Mouse (Mus musculus) heart, postnatal 25 days (tissue): ENCODE measurements around the gene Cryzl2. TPM values are rescaled to one million over a fixed set of nuclear protein-coding genes. Genes with fewer than 3 reads are reported as not detected.
A peak's percentile ranks its signal among the peaks of the same experiment; 100 is the strongest.

Source experiments
- DNase-seq: peaks from one replicate; pipeline ENCODE4 v3.0.0; 2022; ENCODE audit warnings: low spot score
- intact Hi-C: fragments of 180-260 bp; cut with DNase I; formaldehyde crosslinking; loops from one replicate; pipeline ENCODE4 v1.15.1; 2025
- total RNA-seq, 2 experiments: library from RNA; stranded (reverse); gene quantifications; 2 replicates each; pipeline ENCODE4 v1.2.3; 2021

Cryzl2 gene
- total RNA-seq, 2 experiments from 2014 or later = 8.4 to 10.3 TPM

DNA sequence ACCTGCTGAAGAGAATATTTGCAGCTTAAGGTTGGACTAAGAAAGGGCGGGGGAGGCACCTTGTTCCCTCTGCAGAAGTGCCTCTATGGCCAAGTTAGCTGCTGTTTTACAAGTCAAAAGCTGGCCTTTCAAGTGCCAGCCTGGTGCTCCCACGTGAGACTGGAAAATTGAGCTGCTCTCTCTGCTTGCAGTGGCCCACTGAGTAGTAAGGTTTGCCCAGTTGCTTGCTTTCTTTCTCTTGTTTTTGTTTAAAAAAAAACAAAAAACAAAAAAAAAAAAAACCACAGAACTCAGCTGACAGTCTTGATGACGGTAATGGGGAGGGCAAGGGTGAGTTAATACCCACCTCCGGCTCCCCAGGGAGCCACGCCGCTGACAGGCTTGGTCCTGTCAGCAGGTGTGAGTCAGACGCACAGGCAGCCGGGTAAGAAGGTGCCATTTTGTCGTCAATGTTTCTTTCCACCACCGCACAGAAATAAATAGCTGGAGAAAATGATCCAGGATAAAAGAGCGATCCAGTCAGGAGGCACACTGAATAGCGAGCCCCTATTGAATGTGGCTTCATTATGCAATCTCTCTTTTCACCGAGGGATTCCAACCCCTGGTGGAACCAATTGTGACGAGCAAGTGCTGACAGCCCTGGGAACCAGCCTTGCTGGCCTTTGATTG, 18.3 kb upstream of the Cryzl2 start:
- no peak for DNase-seq
- intact Hi-C loops = no loop called here

- peak; percentile 75 for DNase-seq
- intact Hi-C loops = loop anchor here (2.0 kb wide), 1 partner anchor 24 kb away; no protein-coding TSS in a partner anchor
Measured at GRCm38 (mm10) chr1:157443026-157443722, 15.2 kb upstream of the Cryzl2 start.

- intact Hi-C loops = loop anchor here (2.0 kb wide), 1 partner anchor 25 kb away; no protein-coding TSS in a partner anchor
- DNase-seq = no peak
Measured at GRCm38 (mm10) chr1:157443723-157444561, 14.4 kb upstream of the Cryzl2 start.

DNA sequence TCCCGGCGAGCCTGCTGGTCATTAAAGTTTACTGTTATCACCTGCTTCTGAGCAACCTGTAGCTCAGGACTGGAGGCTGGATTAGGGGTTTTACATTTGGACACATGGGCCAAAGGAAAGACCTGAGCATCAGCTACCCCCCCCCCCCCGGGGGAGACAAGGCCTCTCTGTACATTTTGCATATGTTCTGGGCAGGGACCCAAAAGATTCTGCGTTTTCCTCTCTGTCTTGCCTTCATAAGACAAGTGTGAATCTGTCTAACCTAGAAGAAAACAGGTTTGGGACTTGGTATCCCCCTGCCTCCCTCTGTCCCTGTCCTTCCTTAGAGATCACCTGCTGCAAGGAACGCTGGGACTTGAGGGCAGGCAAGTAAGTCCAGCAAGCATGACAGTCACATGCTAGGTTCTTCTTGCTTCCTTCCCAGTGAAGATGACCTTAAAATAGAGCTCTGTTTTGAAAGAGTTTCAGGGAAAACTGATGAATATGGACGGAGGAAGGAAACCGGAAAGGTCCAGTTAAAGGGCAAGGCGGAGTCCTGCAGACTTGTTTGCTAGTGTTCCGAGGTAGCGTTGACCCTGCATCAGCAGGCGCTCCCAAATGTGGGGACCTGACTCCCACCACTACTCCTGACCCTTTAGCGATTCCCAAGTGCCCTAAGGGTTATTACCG, 13.6 kb upstream of the Cryzl2 start:
- intact Hi-C loops = no loop called here
- no peak for DNase-seq

- no peak for DNase-seq
Measured at GRCm38 (mm10) chr1:157445398-157445910, 12.9 kb upstream of the Cryzl2 start.

DNA sequence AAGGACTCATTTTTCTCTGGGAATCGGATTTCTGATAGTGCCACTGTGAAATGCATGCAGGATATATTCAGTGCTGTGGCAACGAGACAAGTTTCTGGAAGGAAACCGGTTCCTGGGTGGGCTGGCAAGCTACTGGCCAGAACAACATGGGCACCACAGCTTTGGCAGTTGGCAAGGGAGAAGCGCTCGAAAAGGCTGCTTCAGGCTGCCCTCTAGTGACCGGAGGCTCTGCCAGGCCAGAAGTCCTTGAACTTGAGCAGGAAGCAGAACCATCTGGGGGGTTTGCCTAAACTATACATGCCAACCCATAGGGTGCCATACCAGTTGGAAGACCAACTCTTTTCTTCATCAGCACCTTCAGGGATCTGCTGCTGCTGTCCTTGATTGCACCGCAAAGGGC, 12.1 kb upstream of the Cryzl2 start:
- intact Hi-C loops = loop anchor here (2.0 kb wide), 1 partner anchor 148 kb away; no protein-coding TSS in a partner anchor
- DNase-seq = peak; percentile 52

More at GRCm38 (mm10) chr1:157445398-157445910, 12.9 kb upstream of the Cryzl2 start:
- intact Hi-C loops = no loop called here

DNA sequence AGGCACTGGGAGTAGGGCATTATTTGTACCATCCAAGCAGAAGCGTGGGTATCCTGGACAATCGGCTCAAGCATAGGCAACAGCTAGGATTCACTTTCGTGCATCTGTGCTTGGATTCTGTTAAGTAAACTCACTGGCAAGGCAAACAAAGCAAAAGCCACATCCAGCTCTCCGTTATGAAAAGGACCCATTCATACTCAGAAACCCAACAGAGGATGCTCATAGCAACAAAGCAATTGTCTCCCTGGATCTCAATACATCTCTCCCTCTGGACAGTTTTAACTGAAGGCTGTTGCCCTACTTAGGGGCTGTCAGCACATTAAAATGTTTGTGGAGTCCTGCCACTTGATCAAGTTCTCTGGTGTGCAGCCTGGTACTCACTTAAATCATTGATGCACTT, 11.2 kb upstream of the Cryzl2 start:
- no peak for DNase-seq
- intact Hi-C loops = loop anchor here (2.0 kb wide), 1 partner anchor 148 kb away; no protein-coding TSS in a partner anchor

GRCm38 (mm10) chr1:157448164-157448804, 10.1 kb upstream of the Cryzl2 start:
- intact Hi-C loops = loop anchor here (2.0 kb wide), 1 partner anchor 35 kb away; the partner anchor contains the start of gene Rasal2
- no peak for DNase-seq

DNA sequence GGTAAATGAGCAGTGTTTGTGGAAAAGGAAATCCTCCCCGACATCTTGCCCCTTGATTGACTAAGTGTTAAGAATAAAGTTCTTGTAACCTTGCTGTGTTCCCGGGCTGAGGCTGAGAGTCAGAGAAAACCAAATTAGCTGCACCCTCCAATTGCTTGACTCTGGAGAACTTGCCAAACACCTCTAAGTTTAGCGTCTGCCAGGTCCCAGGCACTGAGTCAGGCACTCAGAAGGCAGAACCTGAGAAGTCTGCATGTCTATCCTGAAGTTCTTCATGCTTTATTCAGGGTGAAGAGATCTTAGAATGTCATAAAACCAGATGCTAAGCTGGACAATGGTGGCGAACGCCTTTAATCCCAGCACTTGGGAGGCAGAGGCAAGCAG, 9.6 kb upstream of the Cryzl2 start:
- DNase-seq = no peak
- intact Hi-C loops = loop anchor here (2.0 kb wide), 1 partner anchor 36 kb away; the partner anchor contains the start of gene Rasal2

- DNase-seq = no peak
- intact Hi-C loops = loop anchor here (2.0 kb wide), 1 partner anchor 37 kb away; the partner anchor contains the start of gene Rasal2
Measured at GRCm38 (mm10) chr1:157449532-157449931, 8.8 kb upstream of the Cryzl2 start.

- intact Hi-C loops = loop anchor here (2.0 kb wide), 1 partner anchor 37 kb away; the partner anchor contains the start of gene Rasal2
- DNase-seq = peak; percentile 72
Measured at GRCm38 (mm10) chr1:157449981-157450636, 8.3 kb upstream of the Cryzl2 start.

- DNase-seq = no peak
- intact Hi-C loops = no loop called here
Measured at GRCm38 (mm10) chr1:157452284-157452683, 6.1 kb upstream of the Cryzl2 start.

- intact Hi-C loops = no loop called here
- no peak for DNase-seq
Measured at GRCm38 (mm10) chr1:157452759-157453549, 5.4 kb upstream of the Cryzl2 start.

DNA sequence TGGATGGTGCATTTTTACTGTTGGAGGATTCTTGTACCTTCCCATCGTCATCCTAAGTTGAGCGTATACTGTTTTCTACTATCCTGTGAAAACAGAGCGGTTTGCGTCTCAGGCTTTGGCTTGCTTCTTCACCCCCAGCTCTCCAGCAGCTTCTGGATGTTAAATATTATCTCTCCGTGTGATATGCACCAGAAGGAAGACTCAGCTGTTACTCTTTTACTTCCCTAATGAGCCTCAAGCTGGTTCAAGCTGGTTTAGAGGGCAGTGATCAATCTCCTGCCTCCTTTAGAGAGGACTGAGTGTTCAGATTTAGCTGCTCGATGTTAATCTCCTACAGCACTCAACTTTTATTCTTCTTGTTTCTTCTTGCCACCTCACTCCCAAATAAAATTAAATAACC, 3.5 kb upstream of the Cryzl2 start:
- DNase-seq = no peak
- intact Hi-C loops = loop anchor here (5.0 kb wide), 3 partner anchors 82 to 368 kb away; no protein-coding TSS in a partner anchor

- DNase-seq = no peak
- intact Hi-C loops = loop anchor here (5.0 kb wide), 3 partner anchors 80 to 370 kb away; no protein-coding TSS in a partner anchor
Measured at GRCm38 (mm10) chr1:157457789-157458188, 588 bp upstream of the Cryzl2 start.

GRCm38 (mm10) chr1:157459904-157460303, 1.5 kb downstream of the Cryzl2 start:
- intact Hi-C loops = loop anchor here (5.0 kb wide), 4 partner anchors 77 to 543 kb away; no protein-coding TSS in a partner anchor

DNA sequence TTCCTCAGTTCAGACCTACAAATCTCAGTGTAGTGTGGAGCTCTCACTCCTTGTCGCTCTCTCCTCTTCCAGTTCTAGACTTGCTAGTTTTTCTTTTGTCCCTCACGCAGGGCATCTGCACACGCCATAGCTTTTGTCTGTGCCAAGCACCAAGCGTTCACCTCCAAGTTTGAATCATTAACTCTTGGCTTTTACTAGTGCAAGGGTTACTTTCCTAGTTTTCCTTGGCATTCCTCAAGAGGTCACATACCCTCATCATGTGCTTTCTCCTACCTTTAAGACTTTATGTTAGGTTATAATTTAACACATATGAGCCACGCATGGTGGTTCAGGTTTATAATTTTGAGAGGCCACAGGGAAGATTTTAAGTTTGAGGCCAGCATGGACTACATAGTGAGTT, 2.9 kb downstream of the Cryzl2 start:
- DNase-seq = no peak
- intact Hi-C loops = loop anchor here (5.0 kb wide), 1 partner anchor 544 kb away; no protein-coding TSS in a partner anchor

More at GRCm38 (mm10) chr1:157459904-157460303, 1.5 kb downstream of the Cryzl2 start:
- DNase-seq = no peak
